Mouse (Mus musculus) thymus, postnatal 25 days (tissue): ENCODE measurements around the gene Cd79b.
"Not testable (repeated sequence)": the region's sequence is repeated elsewhere in the genome, so short reads cannot be mapped to it uniquely, and the experiment has no call there.

Experiments
- DNase-seq: peaks from one replicate; pipeline ENCODE4 v3.0.0; 2022

Gene Cd79b

GRCm38 (mm10) chr11:106314333-106314812 is at the start of gene Cd79b:
Cd79b (minus strand) TSS chr11:106314762.
- peak; percentile 33 for DNase-seq

- DNase-seq, result peak; percentile 55
These were observed 44.8 kb upstream of the Cd79b start for GRCm38 (mm10) chr11:106359350-106359749.

GRCm38 (mm10) chr11:106355382-106356128 is 41.0 kb upstream of the Cd79b start:
- peak; percentile 25 for DNase-seq

- no peak for DNase-seq
These were observed 39.6 kb upstream of the Cd79b start for GRCm38 (mm10) chr11:106354181-106354580.

GRCm38 (mm10) chr11:106353188-106353587 is 38.6 kb upstream of the Cd79b start, which contains the start of gene Scn4a:
Scn4a (minus strand) TSS chr11:106353288.
- DNase-seq, result no peak

- no peak for DNase-seq
These were observed 37.4 kb upstream of the Cd79b start for GRCm38 (mm10) chr11:106351941-106352340.

GRCm38 (mm10) chr11:106351253-106351652 is 36.7 kb upstream of the Cd79b start:
- no peak for DNase-seq

- DNase-seq, result no peak
These were observed 36.3 kb upstream of the Cd79b start for GRCm38 (mm10) chr11:106350853-106351252.

GRCm38 (mm10) chr11:106349772-106350171 is 35.2 kb upstream of the Cd79b start:
- DNase-seq, result no peak

GRCm38 (mm10) chr11:106344910-106345309 is 30.3 kb upstream of the Cd79b start:
- DNase-seq, result no peak

GRCm38 (mm10) chr11:106340990-106341520 is 26.5 kb upstream of the Cd79b start:
- no peak for DNase-seq

- not testable (repeated sequence) for DNase-seq
These were observed 24.8 kb upstream of the Cd79b start for GRCm38 (mm10) chr11:106339323-106339722.

- no peak for DNase-seq
These were observed 24.3 kb upstream of the Cd79b start for GRCm38 (mm10) chr11:106338870-106339269.

- no peak for DNase-seq
These were observed 23.5 kb upstream of the Cd79b start for GRCm38 (mm10) chr11:106338029-106338428.

GRCm38 (mm10) chr11:106334066-106334465 is 19.5 kb upstream of the Cd79b start:
- no peak for DNase-seq

- no peak for DNase-seq
These were observed 17.9 kb upstream of the Cd79b start for GRCm38 (mm10) chr11:106332458-106332857.

- DNase-seq, result peak; percentile 73
These were observed 15.1 kb upstream of the Cd79b start for GRCm38 (mm10) chr11:106329682-106330081.

GRCm38 (mm10) chr11:106329128-106329527 is 14.6 kb upstream of the Cd79b start:
- DNase-seq, result no peak

- DNase-seq, result no peak
These were observed 14.0 kb upstream of the Cd79b start for GRCm38 (mm10) chr11:106328521-106328920.

- DNase-seq, result no peak
These were observed 11.9 kb upstream of the Cd79b start for GRCm38 (mm10) chr11:106326475-106326874.

GRCm38 (mm10) chr11:106325566-106326206 is 11.1 kb upstream of the Cd79b start:
- peak; percentile 84 for DNase-seq

- no peak for DNase-seq
These were observed 10.3 kb upstream of the Cd79b start for GRCm38 (mm10) chr11:106324858-106325257.

GRCm38 (mm10) chr11:106318406-106319366 is 4.1 kb upstream of the Cd79b start:
- peak; percentile 38 for DNase-seq
